Mouse (Mus musculus) liver, embryonic 13.5 days (tissue): ENCODE data around the gene Ahcyl1. TPM values are rescaled to one million over a fixed set of nuclear protein-coding genes. Genes with fewer than 3 reads are reported as not detected.
"Not testable (repeated sequence)": the region's sequence is repeated elsewhere in the genome, so short reads cannot be mapped to it uniquely, and the experiment has no call there.

Experiments
- ATAC-seq: fragments of 200-750 bp; cut with Nextera tagmentation; 2 replicates; pipeline ENCODE4 v1.8.0; 2017; ENCODE audit warnings: low read depth, mild to moderate bottlenecking, moderate number of reproducible peaks, moderate library complexity
- DNase-seq: peaks from one replicate; pipeline ENCODE4 v3.0.0; 2022
- H3K27ac ChIP-seq: fragments of 300-500 bp; sonication (generic); 2 replicates; pipeline ENCODE4 v1.5.1; 2015; ENCODE audit warnings: moderate library complexity, mild to moderate bottlenecking, inconsistent platforms
- H3K27me3 ChIP-seq: fragments of 300-500 bp; sonication (generic); 2 replicates; pipeline ENCODE4 v1.6.1; 2015; ENCODE audit warnings: mild to moderate bottlenecking, inconsistent platforms
- H3K36me3 ChIP-seq: fragments of 300-500 bp; sonication (generic); 2 replicates; pipeline ENCODE4 v1.6.1; 2015; ENCODE audit warnings: mild to moderate bottlenecking, inconsistent platforms
- H3K4me1 ChIP-seq: fragments of 300-500 bp; sonication (generic); replicated peaks from 2 replicates; pipeline ENCODE4 v1.6.1; 2015; ENCODE audit warnings: inconsistent platforms
- H3K4me2 ChIP-seq: fragments of 300-500 bp; sonication (generic); 2 replicates; pipeline ENCODE4 v1.6.1; 2015; ENCODE audit warnings: inconsistent platforms, mild to moderate bottlenecking, moderate library complexity
- H3K4me3 ChIP-seq: fragments of 300-500 bp; sonication (generic); replicated peaks from 2 replicates; pipeline ENCODE4 v1.5.1; 2015; ENCODE audit warnings: mild to moderate bottlenecking, inconsistent platforms
- H3K9ac ChIP-seq: fragments of 300-500 bp; sonication (generic); 2 replicates; pipeline ENCODE4 v1.6.1; 2015; ENCODE audit warnings: mild to moderate bottlenecking, inconsistent platforms
- H3K9me3 ChIP-seq: fragments of 300-500 bp; sonication (generic); replicated peaks from 2 replicates; pipeline ENCODE4 v1.6.1; 2016; ENCODE audit warnings: inconsistent platforms
- WGBS: fragments of 180-500 bp; shearing (Covaris S2); methylation state at CpG from one replicate; pipeline ENCODE4 v1.1.7; 2015; ENCODE audit not compliant: insufficient replicate concordance; 5-methylcytosine and 5-hydroxymethylcytosine counted together
- polyA plus RNA-seq: library from polyadenylated mRNA; unstranded; fragments of >200 nt; fragmentation: Nextera tagmentation; extraction: Ambion mirVana; gene quantifications from 2 replicates; pipeline ENCODE4 v1.2.1, GENCODE M21; 2015

The Ahcyl1 gene
- polyA plus RNA-seq, 1 experiment from 2014 or later: 28.2 TPM

DNA sequence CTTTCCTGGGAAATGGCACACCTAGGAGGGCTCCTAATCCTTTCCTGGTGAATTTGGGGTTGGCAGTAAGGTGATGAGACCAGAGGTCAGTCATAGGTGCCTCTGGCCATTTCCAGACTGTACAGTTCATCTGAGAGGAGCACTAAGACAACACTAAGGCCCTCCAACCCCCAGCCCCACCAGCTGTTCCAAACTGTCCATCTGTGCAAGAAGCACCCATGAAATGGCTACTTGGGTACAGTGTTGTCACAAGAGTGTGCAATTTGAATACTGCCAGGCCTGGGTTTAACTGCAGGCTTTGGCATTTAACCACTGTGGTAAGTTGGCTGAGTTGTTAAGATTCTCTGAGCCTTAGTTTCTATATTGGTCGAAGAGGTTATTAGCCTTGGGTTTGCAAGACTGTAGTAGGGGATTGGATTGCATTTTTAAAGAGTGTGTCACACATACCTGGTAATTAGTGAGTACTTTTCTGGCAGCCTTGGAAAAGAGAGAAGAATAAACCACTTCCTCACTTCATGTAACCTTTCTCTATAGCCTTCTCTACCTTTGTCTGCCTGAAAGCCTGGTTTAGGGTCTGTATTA is 41.3 kb upstream of the Ahcyl1 start:
- WGBS: 42% methylated on average over 1 of the region's 1 CpGs
- ATAC-seq: no peak

DNA sequence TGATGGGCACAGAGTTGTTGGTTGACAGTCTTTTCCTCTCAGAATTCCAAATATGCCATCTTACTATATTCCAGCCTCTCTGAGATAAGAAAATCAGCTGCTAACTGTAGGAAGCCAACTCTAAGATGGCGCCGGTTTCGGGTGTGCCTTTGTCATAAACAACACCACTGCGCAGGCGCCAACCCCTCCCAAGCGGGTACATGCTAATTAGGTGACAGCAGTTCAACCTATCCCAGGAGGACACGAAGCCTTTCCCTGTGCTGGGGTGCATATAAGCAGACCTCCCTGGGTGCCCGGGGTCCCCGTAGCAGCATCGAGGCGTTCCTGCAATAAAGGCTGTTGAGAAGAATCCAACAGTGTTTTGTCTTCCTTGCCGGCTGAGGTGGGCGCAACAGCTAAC is 39.3 kb upstream of the Ahcyl1 start:
- not testable (repeated sequence) for H3K9me3 ChIP-seq, H3K9ac ChIP-seq, H3K36me3 ChIP-seq, DNase-seq, H3K27me3 ChIP-seq, H3K4me3 ChIP-seq, H3K4me2 ChIP-seq, ATAC-seq, H3K27ac ChIP-seq
- 84% methylated on average over 13 of the region's 13 CpGs for WGBS
- peaks cover 14% of the 10 kb centered on the region for H3K4me1 ChIP-seq

More for the DNA sequence above, 41.3 kb upstream of the Ahcyl1 start:
- DNase-seq: no peak
- Histone ChIP-seq H3K27me3 (no peaks in the 10 kb centered on the region), H3K4me1 (peaks cover 34% of the 10 kb centered on the region), H3K4me3 (no peak overlapping the region), H3K9ac (no peak overlapping the region), H3K27ac (no peak overlapping the region), H3K9me3 (no peaks in the 10 kb centered on the region), H3K4me2 (no peak overlapping the region), H3K36me3 (peaks cover 2% of the 10 kb centered on the region; the same call in 1 of the 2 replicates)

DNA sequence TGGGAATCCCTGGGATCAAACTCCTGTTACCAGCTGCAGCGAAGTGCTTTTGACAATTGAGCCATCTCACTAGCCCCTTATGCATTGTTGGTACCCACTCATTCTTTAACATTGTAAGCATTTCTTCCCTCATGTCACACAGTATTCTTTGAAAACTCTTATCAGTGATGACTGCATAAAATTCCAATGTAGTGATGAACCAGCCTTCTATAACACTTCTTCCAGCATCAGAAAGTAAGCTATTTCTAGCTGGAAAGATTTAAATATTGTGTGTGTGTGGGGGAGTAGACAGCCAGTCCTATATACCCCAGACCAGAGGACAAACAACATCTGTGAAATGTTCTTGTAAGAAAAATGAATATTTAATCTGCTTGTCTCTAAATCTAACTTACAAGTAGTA is 37.0 kb upstream of the Ahcyl1 start:
- Histone ChIP-seq H3K36me3 (no peaks in the 10 kb centered on the region), H3K9ac (no peak overlapping the region), H3K4me2 (no peak overlapping the region), H3K4me1 (no peaks in the 10 kb centered on the region), H3K27ac (no peak overlapping the region), H3K4me3 (no peak overlapping the region), H3K27me3 (no peaks in the 10 kb centered on the region), H3K9me3 (no peaks in the 10 kb centered on the region)
- no peak for DNase-seq
- 64% methylated on average over 1 of the region's 1 CpGs for WGBS
- no peak for ATAC-seq

DNA sequence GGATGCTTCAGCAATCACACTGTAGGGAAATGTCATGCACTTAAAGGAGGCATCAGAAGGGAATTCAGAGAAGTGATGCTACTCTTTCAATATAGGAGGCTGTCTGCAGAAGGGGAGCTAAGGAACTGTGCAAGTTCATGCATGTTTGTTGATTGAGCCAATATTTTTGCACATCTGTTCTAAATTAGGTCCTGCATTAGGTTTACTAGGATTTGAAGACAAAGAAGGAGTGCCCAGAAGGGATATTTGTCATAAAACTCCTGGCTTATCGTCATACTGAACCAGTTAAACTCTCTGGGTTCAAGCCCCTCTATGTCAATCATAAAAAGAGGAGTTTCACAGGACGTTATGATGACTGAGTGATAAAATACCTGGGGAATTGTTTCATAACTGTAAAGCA is 33.9 kb upstream of the Ahcyl1 start:
- Histone ChIP-seq H3K4me2 (no peak overlapping the region), H3K9me3 (no peaks in the 10 kb centered on the region), H3K27ac (no peak overlapping the region), H3K4me1 (no peaks in the 10 kb centered on the region), H3K9ac (no peak overlapping the region), H3K4me3 (no peak overlapping the region), H3K27me3 (no peaks in the 10 kb centered on the region), H3K36me3 (no peaks in the 10 kb centered on the region)
- ATAC-seq: no peak
- no peak for DNase-seq
- 55% methylated on average over 2 of the region's 2 CpGs for WGBS

DNA sequence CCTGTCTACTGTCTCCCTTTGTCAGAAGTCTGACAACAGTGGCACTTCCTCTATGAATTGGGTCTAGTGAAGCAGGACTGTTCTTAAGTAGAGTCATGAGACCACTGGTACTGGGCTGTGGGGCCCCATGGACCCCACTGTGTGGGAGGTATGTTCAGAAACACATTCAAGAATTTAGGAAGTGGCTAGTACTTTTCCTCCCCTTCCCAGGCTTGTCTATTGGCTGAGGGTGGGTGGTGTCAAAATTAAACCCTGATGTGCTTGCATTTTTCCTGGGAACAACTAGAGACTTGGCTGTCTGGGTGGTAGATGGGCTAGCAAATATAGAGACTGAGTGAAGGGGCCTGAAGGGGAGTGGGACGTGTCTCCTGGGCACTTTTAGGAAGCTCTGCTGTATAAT is 32.1 kb upstream of the Ahcyl1 start:
- no peaks in the 10 kb centered on the region for H3K36me3 ChIP-seq
- H3K4me2 ChIP-seq: no peak overlapping the region
- no peaks in the 10 kb centered on the region for H3K9me3 ChIP-seq
- DNase-seq (no peak), ATAC-seq (no peak)
- no peaks in the 10 kb centered on the region for H3K4me1 ChIP-seq
- H3K4me3 ChIP-seq: no peak overlapping the region
- no peaks in the 10 kb centered on the region for H3K27me3 ChIP-seq
- WGBS: 50% methylated on average over 1 of the region's 1 CpGs
- H3K27ac ChIP-seq: no peak overlapping the region
- H3K9ac ChIP-seq: no peak overlapping the region

- no peak overlapping the region for H3K27ac ChIP-seq
- H3K27me3 ChIP-seq: no peaks in the 10 kb centered on the region
- no peaks in the 10 kb centered on the region for H3K36me3 ChIP-seq
- no peaks in the 10 kb centered on the region for H3K9me3 ChIP-seq
- no peak overlapping the region for H3K4me3 ChIP-seq
- ATAC-seq (no peak), DNase-seq (no peak)
- H3K9ac ChIP-seq: no peak overlapping the region
- H3K4me1 ChIP-seq: no peaks in the 10 kb centered on the region
- WGBS: 45% methylated on average over 1 of the region's 1 CpGs
- no peak overlapping the region for H3K4me2 ChIP-seq
Observed at GRCm38 (mm10) chr3:107715971-107716370, 19.6 kb upstream of the Ahcyl1 start.

GRCm38 (mm10) chr3:107714276-107714933 is 18.0 kb upstream of the Ahcyl1 start:
- no peak for DNase-seq
- Histone ChIP-seq H3K27me3 (no peaks in the 10 kb centered on the region), H3K27ac (no peak overlapping the region), H3K9ac (no peak overlapping the region), H3K36me3 (no peaks in the 10 kb centered on the region), H3K4me2 (no peak overlapping the region), H3K9me3 (no peaks in the 10 kb centered on the region), H3K4me3 (no peak overlapping the region), H3K4me1 (no peaks in the 10 kb centered on the region)
- WGBS: 49% methylated on average over 5 of the region's 5 CpGs
- ATAC-seq: no peak

DNA sequence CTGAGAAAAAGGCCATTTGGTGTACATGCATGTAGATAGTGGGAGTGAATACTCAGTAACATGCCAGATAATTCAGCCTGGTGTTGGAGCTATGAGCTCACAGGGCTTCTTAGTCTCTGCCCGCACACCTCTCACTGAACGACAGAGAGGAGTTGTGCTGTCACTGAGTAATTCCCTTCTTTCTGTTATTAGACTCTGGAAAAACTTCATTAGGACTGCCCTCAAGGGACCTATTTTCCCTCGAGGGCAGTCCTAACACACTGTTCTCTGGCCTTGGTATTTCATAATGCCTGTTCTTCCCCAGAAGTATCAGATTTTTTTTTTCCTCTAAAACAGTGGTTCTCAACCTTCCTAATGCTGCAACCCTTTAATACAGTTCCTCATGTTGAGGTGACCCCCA is 15.7 kb upstream of the Ahcyl1 start:
- ATAC-seq (no peak), DNase-seq (no peak)
- no peaks in the 10 kb centered on the region for H3K9me3 ChIP-seq
- WGBS: 48% methylated on average over 3 of the region's 3 CpGs
- H3K4me2 ChIP-seq: no peak overlapping the region
- no peak overlapping the region for H3K27ac ChIP-seq
- H3K4me1 ChIP-seq: no peaks in the 10 kb centered on the region
- no peak overlapping the region for H3K9ac ChIP-seq
- H3K36me3 ChIP-seq: no peaks in the 10 kb centered on the region
- H3K4me3 ChIP-seq: no peak overlapping the region
- H3K27me3 ChIP-seq: no peaks in the 10 kb centered on the region

DNA sequence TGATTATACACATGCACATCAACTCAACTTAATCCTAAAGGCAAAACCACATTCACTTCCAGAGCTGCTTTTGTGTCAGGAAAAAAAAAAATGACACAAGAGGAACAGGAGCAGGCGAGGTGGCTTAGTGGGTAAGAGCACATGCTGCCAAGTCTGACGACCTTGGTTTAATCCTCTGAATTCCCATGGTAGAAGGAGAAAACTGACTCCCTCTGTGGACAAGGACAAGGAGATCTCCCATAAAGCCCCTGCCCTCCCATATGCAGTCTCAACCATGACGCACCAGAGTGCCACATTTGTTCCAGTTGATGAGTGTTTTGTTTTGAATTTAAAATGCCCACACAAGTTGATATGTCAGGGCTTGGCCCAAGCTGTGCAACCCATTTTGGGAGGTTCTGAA is 12.8 kb upstream of the Ahcyl1 start:
- Histone ChIP-seq H3K27ac (no peak overlapping the region), H3K36me3 (no peaks in the 10 kb centered on the region), H3K4me2 (no peak overlapping the region), H3K4me3 (no peak overlapping the region), H3K27me3 (no peaks in the 10 kb centered on the region), H3K4me1 (0 out of 2 replicates have a peak, but pooled peaks cover under 1% of the 10 kb centered on the region), H3K9ac (no peak overlapping the region), H3K9me3 (no peaks in the 10 kb centered on the region)
- 65% methylated on average over 3 of the region's 3 CpGs for WGBS
- ATAC-seq: no peak
- DNase-seq: no peak

GRCm38 (mm10) chr3:107707239-107707638 is 10.9 kb upstream of the Ahcyl1 start:
- Histone ChIP-seq H3K9me3 (no peaks in the 10 kb centered on the region), H3K27ac (no peak overlapping the region), H3K4me3 (no peak overlapping the region), H3K9ac (no peak overlapping the region), H3K36me3 (no peaks in the 10 kb centered on the region), H3K27me3 (no peaks in the 10 kb centered on the region), H3K4me2 (no peak overlapping the region), H3K4me1 (0 out of 2 replicates have a peak, but pooled peaks cover 3% of the 10 kb centered on the region)
- WGBS: 65% methylated on average over 4 of the region's 4 CpGs
- ATAC-seq (no peak), DNase-seq (no peak)

- Histone ChIP-seq H3K4me1 (0 out of 2 replicates have a peak, but pooled peaks cover 3% of the 10 kb centered on the region), H3K9me3 (no peaks in the 10 kb centered on the region), H3K9ac (no peak overlapping the region), H3K36me3 (no peaks in the 10 kb centered on the region), H3K4me3 (no peak overlapping the region), H3K27me3 (no peaks in the 10 kb centered on the region), H3K27ac (no peak overlapping the region), H3K4me2 (no peak overlapping the region)
- DNase-seq: no peak
- no peak for ATAC-seq
- 28% methylated on average over 2 of the region's 2 CpGs for WGBS
Observed at GRCm38 (mm10) chr3:107706164-107706563, 9.8 kb upstream of the Ahcyl1 start.

- DNase-seq: no peak
- ATAC-seq: no peak
- Histone ChIP-seq H3K27me3 (no peaks in the 10 kb centered on the region), H3K4me1 (0 out of 2 replicates have a peak, but pooled peaks cover 6% of the 10 kb centered on the region), H3K9ac (no peak overlapping the region), H3K4me3 (no peak overlapping the region), H3K9me3 (no peaks in the 10 kb centered on the region), H3K4me2 (no peak overlapping the region), H3K36me3 (no peaks in the 10 kb centered on the region), H3K27ac (no peak overlapping the region)
- WGBS: 45% methylated on average over 1 of the region's 1 CpGs
Observed at GRCm38 (mm10) chr3:107704371-107704705, 8.0 kb upstream of the Ahcyl1 start.
